Mouse (Mus musculus) heart, adult 2 months (tissue): ENCODE results near the gene Retn. TPM values are rescaled to one million over a fixed set of nuclear protein-coding genes. Genes with fewer than 3 reads are reported as not detected.
A peak's percentile ranks its signal among the peaks of the same experiment; 100 is the strongest.

ENCODE experiments used
- DNase-seq, 2 experiments: peaks; one replicate each; pipeline ENCODE4 v3.0.0; 2021
- H3K27ac ChIP-seq: fragments of 200-600 bp; 2 replicates; pipeline ENCODE4 v1.8.1; 2022
- H3K27me3 ChIP-seq: fragments of 200-500 bp; 2 replicates; pipeline ENCODE4 v1.6.1; 2012; ENCODE audit warnings: mild to moderate bottlenecking, low read length, inconsistent platforms, mixed read lengths; ENCODE audit not compliant: control insufficient read depth, insufficient read depth
- H3K36me3 ChIP-seq: fragments of 200-500 bp; 2 replicates; pipeline ENCODE4 v1.6.1; 2012; ENCODE audit warnings: low read length, inconsistent platforms; ENCODE audit not compliant: control insufficient read depth, insufficient read depth
- H3K4me1 ChIP-seq: fragments of 200-500 bp; 2 replicates; pipeline ENCODE4 v1.6.1; 2011; ENCODE audit warnings: low read length; ENCODE audit not compliant: control insufficient read depth, insufficient read depth
- H3K4me3 ChIP-seq: fragments of 200-600 bp; 2 replicates; pipeline ENCODE4 v1.8.1; 2022
- H3K79me2 ChIP-seq: fragments of 200-500 bp; replicated peaks from 2 replicates; pipeline ENCODE4 v1.6.1; 2012; ENCODE audit warnings: mild to moderate bottlenecking, inconsistent platforms, low read length, moderate library complexity, mixed read lengths; ENCODE audit not compliant: control insufficient read depth, insufficient read depth
- H3K9ac ChIP-seq: fragments of 200-500 bp; 2 replicates; pipeline ENCODE4 v1.6.1; 2012; ENCODE audit warnings: low read depth, mild to moderate bottlenecking, control low read depth, inconsistent platforms, low read length, mixed read lengths
- CTCF ChIP-seq: fragments of 200-600 bp; IDR thresholded peaks from 2 replicates; pipeline ENCODE4 v1.8.1; 2022; ENCODE audit warnings: antibody characterized with exemption, mild to moderate bottlenecking, moderate library complexity
- EP300 ChIP-seq: fragments of 200-500 bp; IDR thresholded peaks from 2 replicates; pipeline ENCODE4 v1.6.1; 2011; ENCODE audit warnings: low read depth, low read length, control low read depth; ENCODE audit not compliant: insufficient read depth
- POLR2A ChIP-seq: fragments of 200-500 bp; IDR thresholded peaks from 2 replicates; pipeline ENCODE4 v1.6.1; 2011; ENCODE audit warnings: mild to moderate bottlenecking, low read depth, low read length, control low read depth; ENCODE audit not compliant: insufficient read depth
- WGBS: fragments of 180-500 bp; shearing (Covaris S2); methylation state at CpG from one replicate; pipeline ENCODE4 v1.1.7; 2018; 5-methylcytosine and 5-hydroxymethylcytosine counted together
- intact Hi-C: fragments of 180-260 bp; cut with DNase I; formaldehyde crosslinking; loops from one replicate; pipeline ENCODE4 v1.15.1; 2025
- polyA plus RNA-seq: library from polyadenylated mRNA; depleted of rRNA; stranded (reverse); fragments of >200 nt; gene quantifications from 2 replicates; pipeline ENCODE4 v1.2.3, GENCODE M21; 2012
- total RNA-seq, 2 experiments: library from RNA; stranded (reverse); gene quantifications; 2 replicates each; pipeline ENCODE4 v1.2.3; 2021

Retn gene
- total and polyA plus RNA-seq, 3 experiments: 0.86 to 8.4 (median 2.4) TPM

- DNase-seq: peak; percentile 28 to 56
- intact Hi-C loops: no loop called here
- WGBS: 16% methylated on average over 5 of the region's 5 CpGs
Measured at GRCm38 (mm10) chr8:3645804-3646203, 9.8 kb upstream of the Retn start.

DNA sequence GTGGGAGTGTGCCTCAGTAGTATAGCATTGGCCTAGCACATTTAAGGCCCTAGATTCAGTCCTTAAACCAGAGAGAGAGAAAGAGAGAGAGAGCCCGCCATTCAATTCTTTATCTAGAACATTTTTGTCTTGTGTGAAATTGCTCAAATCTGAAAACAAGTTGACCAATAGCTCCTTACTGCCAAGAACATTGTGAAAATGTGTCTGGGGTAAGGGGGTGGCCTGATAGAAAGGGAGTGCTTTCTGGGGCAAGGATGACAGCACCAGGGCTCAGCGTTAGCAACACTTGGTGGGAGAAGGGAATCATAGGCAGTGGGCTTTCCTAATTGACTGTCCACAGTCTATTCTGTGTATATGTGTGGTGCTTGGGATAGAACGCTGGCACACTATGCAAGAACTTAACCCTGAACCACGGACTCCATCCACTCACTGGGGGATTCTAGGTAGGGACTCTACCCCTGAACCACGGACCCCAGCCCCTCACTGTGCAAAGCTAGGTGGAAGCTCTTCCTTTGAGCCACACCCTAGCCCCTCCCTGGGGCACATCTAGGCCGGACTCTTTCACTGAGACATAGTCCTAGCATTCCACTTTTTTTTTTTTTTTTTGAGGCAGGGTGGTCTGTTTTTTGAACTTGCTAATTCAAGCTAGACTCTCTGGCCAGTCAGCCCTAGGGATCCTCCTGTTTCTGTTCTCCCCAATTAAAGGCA is 8.6 kb upstream of the Retn start:
- Histone ChIP-seq H3K27ac (no peak overlapping the region), H3K36me3 (no peaks in the 10 kb centered on the region), H3K79me2 (no peaks in the 10 kb centered on the region), H3K4me3 (no peak overlapping the region), H3K4me1 (no peaks in the 10 kb centered on the region), H3K9ac (no peak overlapping the region), H3K27me3 (no peaks in the 10 kb centered on the region; the same call in 1 of the 2 replicates)
- 79% methylated on average over 6 of the region's 6 CpGs for WGBS
- DNase-seq: no peak
- intact Hi-C loops: no loop called here
- TF ChIP-seq CTCF (no peak), EP300 (no peak)

More at GRCm38 (mm10) chr8:3645804-3646203, 9.8 kb upstream of the Retn start:
- Histone ChIP-seq H3K79me2 (no peaks in the 10 kb centered on the region), H3K9ac (no peak overlapping the region), H3K27me3 (no peaks in the 10 kb centered on the region; the same call in 1 of the 2 replicates), H3K36me3 (no peaks in the 10 kb centered on the region), H3K4me1 (no peaks in the 10 kb centered on the region), H3K27ac (no peak overlapping the region), H3K4me3 (no peak overlapping the region)
- TF ChIP-seq CTCF (no peak; the same call in 1 of the 2 replicates), EP300 (no peak), POLR2A (no peak)

GRCm38 (mm10) chr8:3647561-3647960 is 8.0 kb upstream of the Retn start:
- no peak for TF ChIP-seq CTCF
- TF ChIP-seq POLR2A: no peak
- no peak for TF ChIP-seq EP300
- WGBS: 67% methylated on average over 4 of the region's 4 CpGs

GRCm38 (mm10) chr8:3648268-3648667 is 7.3 kb upstream of the Retn start:
- H3K79me2 ChIP-seq: no peaks in the 10 kb centered on the region
- no peak for DNase-seq
- no peaks in the 10 kb centered on the region for H3K4me1 ChIP-seq
- H3K36me3 ChIP-seq: no peaks in the 10 kb centered on the region
- H3K27ac ChIP-seq: no peak overlapping the region
- intact Hi-C loops: no loop called here
- no peak overlapping the region for H3K4me3 ChIP-seq
- no peak overlapping the region for H3K9ac ChIP-seq
- TF ChIP-seq POLR2A: no peak
- no peak for TF ChIP-seq EP300
- no peak for TF ChIP-seq CTCF
- H3K27me3 ChIP-seq: no peaks in the 10 kb centered on the region; the same call in 1 of the 2 replicates
- 56% methylated on average over 2 of the region's 2 CpGs for WGBS

More at GRCm38 (mm10) chr8:3647561-3647960, 8.0 kb upstream of the Retn start:
- no peak for DNase-seq
- no peak overlapping the region for H3K9ac ChIP-seq
- H3K36me3 ChIP-seq: no peaks in the 10 kb centered on the region
- no peak overlapping the region for H3K4me3 ChIP-seq
- H3K4me1 ChIP-seq: no peaks in the 10 kb centered on the region
- no peaks in the 10 kb centered on the region; the same call in 1 of the 2 replicates for H3K27me3 ChIP-seq
- no peak overlapping the region for H3K27ac ChIP-seq
- intact Hi-C loops: no loop called here
- H3K79me2 ChIP-seq: no peaks in the 10 kb centered on the region

- Histone ChIP-seq H3K27ac (no peak overlapping the region), H3K4me1 (no peaks in the 10 kb centered on the region), H3K9ac (no peak overlapping the region), H3K4me3 (no peak overlapping the region), H3K79me2 (no peaks in the 10 kb centered on the region), H3K36me3 (no peaks in the 10 kb centered on the region), H3K27me3 (no peaks in the 10 kb centered on the region; the same call in 1 of the 2 replicates)
- 63% methylated on average over 1 of the region's 1 CpGs for WGBS
- intact Hi-C loops: no loop called here
- TF ChIP-seq CTCF (no peak), POLR2A (no peak), EP300 (no peak)
- DNase-seq: no peak
Measured at GRCm38 (mm10) chr8:3648990-3649389, 6.6 kb upstream of the Retn start.

GRCm38 (mm10) chr8:3652845-3653244 is 2.7 kb upstream of the Retn start:
- no peaks in the 10 kb centered on the region for H3K4me1 ChIP-seq
- no peaks in the 10 kb centered on the region for H3K27me3 ChIP-seq
- no peak for DNase-seq
- H3K9ac ChIP-seq: no peak overlapping the region
- no peak for TF ChIP-seq CTCF
- no peak for TF ChIP-seq POLR2A
- TF ChIP-seq EP300: no peak
- intact Hi-C loops: no loop called here
- H3K79me2 ChIP-seq: no peaks in the 10 kb centered on the region
- H3K4me3 ChIP-seq: no peak overlapping the region
- no peaks in the 10 kb centered on the region for H3K36me3 ChIP-seq
- 52% methylated on average over 3 of the region's 3 CpGs for whole genome bisulfite sequencing
- H3K27ac ChIP-seq: no peak overlapping the region
